Mouse (Mus musculus): ENCODE measurements around the gene E2f1. TPM values are rescaled to one million over a fixed set of nuclear protein-coding genes. Genes with fewer than 3 reads are reported as not detected.

E2f1 gene
- polyA plus RNA-seq, 1 experiment: 6.4 TPM

DNA sequence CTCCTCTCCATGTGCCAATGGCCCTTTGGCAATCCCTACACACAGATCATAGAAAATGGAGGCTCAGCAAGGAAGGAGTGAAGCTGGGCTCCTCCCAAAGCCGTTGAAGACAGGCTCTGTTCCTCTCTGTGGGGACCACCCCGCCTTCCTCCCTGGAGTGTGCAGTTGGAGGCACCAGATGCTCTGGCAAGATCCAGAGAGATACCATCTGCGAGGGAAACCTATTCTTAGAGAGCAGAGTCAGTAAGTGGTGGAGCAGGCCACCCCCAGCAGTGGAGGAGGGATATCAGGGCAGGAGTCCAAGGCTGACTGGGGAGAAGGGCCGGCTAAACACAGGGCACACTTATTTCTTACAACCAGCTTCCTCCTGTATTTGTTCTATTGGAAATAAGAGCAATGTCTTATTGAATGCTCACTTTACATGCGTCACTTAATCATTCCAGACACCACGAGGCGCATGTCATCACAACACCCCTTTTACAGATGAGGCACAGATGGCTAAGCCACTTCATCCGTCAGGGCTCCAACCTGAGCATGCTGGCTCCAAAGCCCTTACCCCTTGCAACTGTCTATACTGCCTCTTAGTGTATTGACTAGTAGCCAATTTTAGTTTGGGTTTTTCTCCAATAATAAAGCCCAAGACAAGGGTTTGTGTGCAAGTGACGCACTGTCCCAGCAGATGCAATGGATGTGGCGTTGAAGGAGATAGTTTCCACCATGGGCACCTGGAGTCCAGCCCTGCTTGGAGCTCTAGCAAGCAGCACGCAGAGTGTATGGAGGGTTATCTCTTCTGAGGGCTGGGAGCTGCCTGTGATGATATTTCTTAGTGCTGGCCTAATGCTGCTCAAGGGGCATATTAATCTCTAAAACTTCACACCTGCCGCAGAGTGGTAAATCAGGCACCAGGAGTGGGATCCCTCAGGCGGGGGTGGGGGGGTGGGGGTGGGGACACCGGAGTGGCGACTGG lies 14.5 kb upstream of the E2f1 start:
- no peak for DNase-seq (ENCODE audit: low read depth)

DNA sequence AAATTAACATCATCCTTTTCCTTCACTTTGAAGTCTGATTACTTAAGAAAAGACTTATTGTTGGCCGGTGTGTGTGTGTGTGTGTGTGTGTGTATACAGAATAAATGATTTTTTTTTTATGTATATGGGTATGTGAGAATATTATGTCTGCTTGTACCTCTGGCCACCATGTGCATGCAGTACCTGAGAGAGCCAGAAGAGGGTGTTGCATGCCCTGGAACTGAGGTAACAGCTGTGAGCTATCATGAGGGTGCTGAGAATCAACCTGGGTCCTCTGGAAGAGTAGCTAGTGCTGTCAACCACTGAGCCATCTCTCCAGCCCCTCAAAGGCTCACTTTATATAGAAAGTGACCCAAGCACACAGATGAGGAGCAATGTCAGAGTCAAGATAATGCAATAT lies 11.7 kb upstream of the E2f1 start:
- DNase-seq (ENCODE audit: low read depth): no peak

DNA sequence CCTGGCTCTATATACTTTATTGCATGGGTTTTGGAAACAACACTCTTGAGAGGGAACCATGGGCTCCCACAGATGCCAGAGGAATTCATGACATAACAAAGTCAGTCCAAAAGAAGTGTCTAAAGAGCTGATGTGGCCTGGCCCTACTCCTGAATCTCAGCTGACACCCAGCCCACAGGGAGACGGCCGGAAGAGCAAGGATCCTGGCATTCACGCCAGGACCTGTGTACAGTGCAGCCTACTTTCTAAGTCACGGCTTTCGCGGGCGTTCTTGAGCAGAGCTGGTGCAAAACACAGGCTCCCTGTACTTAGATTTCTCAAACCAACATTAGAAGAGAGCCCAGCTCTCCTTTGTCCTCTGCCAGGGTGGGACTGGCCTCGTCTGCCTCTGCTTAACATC lies 10.9 kb upstream of the E2f1 start:
- DNase-seq (ENCODE audit: low read depth): no peak

DNA sequence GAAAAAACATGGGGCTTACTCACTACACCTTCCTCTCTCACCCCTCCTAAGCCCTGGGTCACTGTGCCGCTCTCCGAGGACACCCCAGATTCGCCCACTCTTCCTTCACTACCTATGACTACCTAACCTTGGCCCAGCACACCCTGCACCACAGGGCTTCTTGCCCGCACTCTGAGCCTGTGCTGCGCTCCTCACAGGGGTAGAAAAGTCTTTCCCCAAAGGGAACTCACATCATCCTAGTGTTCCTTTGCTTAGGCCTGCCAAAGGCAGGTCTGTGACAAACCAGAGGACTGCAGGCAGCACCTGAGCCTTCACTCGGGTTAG lies 8.0 kb upstream of the E2f1 start:
- no peak for DNase-seq (ENCODE audit: low read depth)

DNA sequence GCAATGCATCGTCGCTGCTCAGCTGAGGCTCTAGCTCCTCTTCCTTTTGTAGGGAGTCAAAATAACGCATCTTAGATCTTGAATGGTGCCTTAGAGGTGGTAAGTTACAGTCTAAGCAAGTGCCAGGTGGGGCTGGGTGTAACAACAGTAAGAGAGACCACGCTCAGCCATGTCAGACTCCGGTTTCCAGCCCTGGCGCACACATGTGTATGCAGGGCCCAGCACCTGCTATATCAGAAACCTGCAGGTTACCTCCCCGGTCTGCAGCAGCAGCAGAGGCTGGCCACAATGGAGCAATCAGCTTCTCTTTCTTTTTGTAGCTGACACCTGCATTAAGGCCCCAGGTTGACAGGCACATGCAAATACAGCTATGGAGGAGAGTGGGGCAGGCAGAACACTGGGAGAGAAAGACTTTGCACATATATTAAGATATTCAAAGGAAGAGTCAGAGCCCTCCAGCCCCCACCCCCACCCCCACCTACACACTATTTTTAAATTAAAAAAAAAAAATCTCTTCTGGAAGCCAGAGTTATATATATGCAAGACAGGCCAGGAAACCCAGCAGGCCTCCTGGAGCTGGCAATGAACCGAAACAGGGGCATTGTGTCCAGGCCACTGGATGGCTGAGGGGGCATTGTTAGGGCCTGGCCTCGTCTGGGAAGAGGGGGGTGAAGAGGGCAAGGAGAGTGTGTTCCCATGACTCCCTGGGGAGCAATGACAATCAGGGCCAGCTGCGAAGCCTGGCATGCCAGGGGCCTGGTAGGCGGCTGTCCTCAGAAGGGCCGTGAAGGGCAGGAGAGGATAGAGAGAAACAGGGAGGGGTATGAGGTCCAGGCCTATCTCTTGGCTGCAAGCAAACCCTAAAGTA lies 7.4 kb upstream of the E2f1 start:
- no peak for DNase-seq (ENCODE audit: low read depth)

DNA sequence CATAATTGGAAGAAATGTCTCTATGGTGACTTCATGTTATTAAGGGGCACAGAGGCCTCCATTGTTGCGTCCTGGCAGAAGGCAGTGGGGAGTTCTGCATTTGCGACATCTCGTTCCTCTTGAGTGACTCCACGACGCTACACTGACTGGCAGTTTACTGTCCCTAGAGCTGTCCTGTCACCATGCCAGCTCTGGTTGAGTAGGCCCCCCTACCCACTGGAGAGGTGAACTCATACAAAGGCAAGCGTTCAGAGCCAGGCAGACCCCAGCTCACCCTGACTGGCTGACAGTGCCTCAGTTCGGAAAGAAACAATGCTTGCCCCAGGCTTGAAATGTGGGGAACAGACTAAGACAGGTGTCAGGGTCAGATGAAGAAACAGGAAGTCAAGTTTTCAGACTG lies 4.6 kb upstream of the E2f1 start:
- DNase-seq (ENCODE audit: low read depth): no peak

DNA sequence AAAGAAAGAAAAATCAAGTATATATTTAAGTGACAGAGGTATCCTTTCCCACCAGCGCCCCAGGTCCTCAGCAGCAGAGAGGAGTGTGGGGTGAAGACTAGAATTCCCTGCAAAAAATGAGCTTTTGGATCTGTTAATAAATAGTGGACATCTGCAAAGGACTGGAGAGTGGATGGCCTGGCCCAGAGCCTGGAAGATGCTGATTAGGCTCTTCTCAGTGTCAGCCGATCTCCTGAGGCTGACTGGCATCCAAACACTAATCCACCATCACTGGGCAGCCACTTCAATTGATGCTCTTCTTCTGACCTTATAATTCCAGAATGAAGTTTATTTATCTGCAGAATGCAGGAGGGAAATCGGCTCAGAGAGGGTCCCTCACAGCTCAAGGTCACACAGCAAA lies 3.3 kb upstream of the E2f1 start:
- DNase-seq (ENCODE audit: low read depth): no peak

DNA sequence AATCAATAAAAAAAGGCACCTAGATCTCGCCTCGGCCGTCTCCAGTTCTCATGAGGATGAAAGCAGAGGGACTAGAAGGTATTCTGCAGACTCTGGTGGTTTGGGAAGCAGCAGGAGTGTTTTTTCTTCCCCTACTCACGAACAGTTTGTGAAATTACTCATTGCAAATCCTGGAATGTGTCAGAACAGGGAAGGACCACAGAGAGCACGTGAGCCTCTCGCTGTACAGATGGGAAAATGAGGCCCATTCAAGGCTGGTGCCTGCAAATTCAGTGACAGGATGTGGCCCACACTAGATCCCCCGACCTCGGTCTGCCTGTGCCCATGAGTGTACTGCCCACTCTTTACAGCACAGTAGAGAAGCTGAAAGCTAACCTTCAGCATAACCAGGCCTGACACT lies 2.3 kb upstream of the E2f1 start:
- DNase-seq (ENCODE audit: low read depth): no peak

DNA sequence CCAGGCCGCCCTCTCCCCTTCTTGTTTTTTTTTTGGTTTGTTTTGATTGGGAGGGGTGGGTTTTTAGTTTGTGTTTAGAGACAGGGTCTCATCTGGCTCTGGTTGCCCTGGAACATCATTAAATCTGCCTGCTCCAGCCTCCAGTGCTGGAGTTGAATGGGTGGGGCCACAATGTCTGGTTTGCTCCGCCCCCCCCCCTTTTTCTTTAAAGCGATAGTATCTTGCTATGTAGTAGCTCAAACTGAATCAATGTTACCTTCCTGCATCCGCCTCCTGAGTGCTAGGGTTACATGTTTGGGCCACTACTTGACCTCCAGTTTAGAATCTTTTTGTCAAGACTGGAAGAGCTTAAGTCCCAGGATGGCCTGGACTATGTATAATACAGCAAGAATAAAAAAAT lies 1.6 kb upstream of the E2f1 start:
- no peak for DNase-seq (ENCODE audit: low read depth)

DNA sequence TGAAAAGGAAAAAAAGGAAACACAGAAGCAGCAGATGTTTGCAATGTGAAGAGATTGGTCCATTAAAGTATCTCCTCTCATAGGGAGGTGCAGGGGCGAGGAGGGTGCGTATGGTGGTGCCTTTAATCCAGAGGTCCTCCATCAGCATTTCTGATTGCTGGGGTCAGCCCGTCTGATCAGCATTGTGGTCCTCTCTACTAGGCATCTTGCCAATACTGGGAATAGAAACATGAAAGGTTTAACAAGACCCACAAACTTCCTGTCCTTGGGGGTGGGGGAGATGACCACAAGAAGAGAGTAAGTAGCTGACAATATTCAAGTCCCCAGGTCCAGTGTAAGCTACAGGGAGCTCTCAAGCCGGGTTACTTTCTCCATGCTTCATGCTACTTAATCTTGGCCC lies 974 bp upstream of the E2f1 start:
- no peak for DNase-seq (ENCODE audit: low read depth)

DNA sequence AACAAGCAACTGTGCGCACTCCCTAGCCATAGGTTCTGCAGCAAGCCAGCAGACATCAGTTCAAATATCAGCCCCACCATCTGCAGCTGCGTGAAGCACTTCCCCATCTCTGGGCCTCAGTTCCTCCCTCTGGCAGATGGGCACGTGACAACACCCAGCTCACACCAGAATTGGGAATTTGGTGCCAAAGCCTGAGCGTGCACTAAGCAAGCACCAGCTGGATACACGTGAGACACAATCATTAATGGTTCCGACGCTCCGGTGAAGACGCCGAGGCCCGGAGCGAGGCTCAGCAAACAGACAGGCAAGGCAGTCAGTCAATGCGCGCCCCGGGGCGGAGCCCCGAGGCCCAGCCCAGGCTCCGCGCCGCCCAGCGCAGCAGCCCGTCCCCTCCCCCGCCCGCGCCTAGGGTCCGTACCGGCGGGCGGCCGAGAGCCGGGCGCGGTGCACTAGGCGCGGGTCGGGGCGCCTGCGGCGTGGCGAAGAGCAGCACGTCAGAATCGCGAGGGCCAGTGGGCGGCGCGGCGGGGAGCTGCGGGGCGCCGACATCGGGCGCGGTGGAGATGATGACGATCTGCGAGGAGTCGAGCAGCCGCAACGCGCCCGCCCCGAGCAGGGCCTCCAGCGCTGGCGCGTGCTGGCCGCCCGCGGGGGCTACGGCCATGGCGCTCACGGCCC lies 482 bp downstream of the E2f1 start:
- DNase-seq (ENCODE audit: low read depth): no peak

DNA sequence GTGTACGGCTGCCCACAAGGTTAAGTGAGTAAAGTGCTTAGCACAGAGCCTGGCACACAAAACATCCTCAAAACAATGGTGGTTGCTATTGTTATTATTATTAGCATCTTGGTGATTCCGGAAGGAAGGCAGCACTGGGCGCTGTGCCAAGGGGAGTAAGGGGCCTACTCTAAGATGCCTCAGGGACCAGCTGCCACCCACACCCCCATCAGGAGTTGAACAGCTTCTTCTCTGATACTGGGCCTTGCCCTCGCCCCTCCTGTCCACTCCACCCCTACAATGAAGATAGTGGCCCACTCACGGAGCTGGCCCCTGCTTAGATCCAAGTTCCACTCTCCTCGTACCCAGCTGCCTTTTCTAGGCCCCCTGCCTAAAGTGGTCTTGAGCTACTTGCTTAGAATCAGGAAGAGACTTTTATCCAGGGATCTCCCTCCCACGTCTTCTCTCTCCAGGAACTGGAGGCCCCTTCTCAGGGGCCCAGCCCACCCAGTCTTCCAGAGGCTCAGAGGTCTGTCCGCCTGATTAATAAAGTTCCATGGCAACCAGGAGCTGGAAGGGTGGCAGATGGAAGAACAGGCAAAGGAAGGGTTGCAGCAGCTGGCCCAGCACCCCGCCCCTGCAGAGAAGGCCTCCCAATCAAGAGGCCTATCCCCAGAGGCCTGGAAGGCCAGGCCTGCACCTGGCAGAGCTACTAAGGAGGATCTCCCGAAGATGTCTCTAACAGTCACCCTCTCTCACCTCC lies 1.2 kb downstream of the E2f1 start:
- DNase-seq (ENCODE audit: low read depth): no peak

DNA sequence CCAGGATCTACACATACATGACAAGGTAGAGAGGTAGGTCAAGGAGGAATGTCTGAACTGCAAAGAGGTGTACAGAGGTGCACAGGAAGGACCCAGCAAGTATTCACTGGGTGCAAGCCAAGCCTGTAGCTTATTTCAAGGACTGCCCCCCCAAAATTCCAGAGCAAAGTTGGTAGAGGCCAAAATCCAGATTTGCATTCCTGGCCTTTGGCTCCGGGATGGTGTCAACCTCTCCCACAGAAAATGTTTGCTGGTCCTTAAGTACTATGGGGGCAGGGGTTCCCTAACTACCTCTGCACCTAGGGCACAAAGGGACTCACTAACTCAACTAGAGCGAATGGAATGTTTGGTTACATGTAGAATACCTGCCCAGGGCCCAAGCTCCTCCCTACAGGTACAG lies 1.9 kb downstream of the E2f1 start:
- no peak for DNase-seq (ENCODE audit: low read depth)

DNA sequence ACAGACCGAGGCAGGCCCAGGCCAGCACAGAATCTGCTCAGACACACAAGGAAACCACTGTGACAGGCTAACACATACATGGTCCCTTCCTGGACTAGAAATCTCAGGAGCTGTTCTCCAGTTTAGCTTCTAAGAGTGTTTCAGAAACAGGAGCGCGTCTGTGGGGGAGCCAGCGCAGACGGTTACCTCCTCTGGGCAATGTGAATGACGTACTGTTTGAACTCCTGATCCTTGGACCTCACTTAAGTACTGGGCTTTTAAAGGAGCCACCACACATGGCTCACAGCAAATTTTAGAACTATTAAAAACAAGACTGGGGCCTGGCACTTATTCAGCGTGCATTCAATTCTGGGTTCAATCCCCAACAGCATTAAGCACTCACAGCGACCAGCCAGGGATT lies 3.1 kb downstream of the E2f1 start:
- DNase-seq (ENCODE audit: low read depth): no peak

DNA sequence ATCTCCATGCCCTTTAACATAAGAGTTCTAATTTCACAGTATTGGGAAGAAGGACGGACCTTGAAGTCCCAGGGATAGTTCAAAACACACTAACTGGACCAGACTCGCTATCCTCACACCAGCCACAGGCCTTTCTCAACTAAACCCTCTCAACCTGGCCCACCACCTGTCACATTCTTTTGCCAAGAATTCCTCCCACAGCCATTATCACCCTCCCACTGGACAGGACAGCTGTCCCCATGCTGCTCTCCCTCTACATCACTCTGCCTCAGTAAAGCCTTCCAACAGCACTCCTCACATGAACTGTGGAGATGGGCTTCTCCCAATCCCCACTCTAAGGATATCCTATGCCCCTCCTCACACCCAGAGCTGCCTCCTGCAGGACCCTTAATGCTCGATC lies 4.1 kb downstream of the E2f1 start:
- DNase-seq (ENCODE audit: low read depth): no peak

DNA sequence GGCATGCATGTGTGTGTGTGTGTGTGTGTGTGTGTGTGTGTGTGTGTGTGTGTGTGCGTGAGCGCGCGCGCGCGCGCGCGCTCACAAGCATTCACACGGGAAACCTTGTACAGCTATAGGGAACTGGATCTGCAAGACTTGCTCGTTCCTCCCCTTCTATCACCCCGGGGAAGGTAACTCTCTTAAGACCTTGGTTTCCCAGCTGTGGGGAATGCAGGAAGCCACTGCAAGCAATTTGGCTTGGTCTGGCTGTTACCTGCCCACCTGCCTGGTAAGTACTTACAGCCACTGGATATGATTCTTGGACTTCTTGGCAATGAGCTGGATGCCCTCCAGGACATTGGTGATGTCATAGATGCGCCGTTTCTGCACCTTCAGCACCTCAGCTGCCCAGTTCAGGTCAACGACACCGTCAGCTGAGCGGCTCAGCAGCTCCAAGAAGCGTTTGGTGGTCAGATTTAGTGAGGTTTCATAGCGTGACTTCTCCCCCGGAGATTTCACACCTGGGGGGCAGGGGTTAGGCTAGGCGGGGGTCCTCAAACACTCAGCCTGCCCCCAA lies 6.0 kb downstream of the E2f1 start:
- DNase-seq (ENCODE audit: low read depth): peak; percentile 56

DNA sequence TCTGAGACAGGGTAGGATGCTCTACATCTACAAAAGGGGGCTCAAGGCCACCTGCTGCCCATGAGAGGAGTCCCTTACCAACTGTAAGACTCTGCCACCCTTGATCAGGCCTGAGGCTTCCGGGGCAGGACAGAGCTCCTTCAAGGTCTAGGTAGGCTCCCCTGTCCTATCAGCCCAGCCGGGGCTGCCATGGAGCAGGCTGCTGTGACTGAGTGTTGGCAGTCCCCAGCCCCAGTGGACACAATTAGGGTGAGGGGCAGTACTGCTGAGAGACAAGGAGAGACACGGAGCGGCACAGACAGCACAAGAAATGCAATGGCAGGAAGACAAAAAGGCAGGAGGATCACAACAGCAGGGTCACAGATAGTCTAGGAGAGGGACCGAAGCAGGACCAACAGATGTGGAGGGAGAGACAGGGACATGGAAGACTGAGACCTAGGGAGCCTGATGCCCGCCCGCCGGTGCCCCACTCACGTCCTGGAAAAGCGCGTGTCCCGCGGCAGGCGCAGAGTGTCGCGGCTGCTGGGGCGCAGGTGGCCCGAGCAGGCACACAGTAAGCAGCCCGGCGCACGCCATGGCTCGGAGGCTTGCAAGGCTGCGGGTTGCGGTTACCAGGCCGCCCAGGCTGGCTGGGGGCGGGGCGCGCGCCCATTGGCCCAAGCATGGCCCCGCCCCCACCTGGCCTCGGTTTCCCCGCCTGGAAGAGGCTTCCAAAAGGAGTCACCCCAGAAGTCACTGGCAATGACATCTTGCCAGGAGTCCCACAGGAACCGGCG lies 11.2 kb downstream of the E2f1 start, which contains the start of gene Necab3:
Gene Necab3 (minus strand): TSS at position 627 of the 776 bp plus-strand sequence.
- DNase-seq (ENCODE audit: low read depth): no peak

DNA sequence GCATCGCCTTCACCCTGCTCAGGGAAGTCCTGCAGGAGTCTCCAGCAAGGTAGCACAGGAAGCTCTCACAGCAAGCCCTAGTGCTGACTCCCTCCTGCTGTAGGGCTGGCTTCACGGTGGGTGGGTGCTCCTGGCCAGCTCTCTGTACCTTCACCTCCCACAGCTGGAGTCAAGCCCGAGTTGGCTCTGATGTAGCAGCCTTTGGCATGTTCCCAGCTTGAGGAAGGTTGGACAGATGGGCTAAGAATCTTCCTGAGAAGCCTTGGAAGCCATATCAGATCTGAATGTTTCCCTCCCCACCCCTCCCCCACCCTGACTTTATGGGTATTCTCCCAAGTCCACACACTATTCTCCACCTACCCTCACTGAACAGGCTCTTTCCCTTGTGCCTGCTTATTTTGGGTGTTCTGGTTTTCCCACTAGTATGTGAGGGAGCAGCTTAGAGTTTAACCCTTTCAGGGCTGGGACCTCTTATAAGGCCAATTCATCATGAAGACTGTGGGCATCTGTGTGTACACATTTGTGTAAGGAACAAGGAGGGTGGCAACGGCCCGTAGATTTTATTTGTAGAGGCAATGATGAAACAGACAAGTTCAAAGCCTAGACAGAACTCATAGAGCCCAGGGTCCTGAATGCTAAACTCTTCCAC lies 12.4 kb downstream of the E2f1 start:
- DNase-seq (ENCODE audit: low read depth): no peak

DNA sequence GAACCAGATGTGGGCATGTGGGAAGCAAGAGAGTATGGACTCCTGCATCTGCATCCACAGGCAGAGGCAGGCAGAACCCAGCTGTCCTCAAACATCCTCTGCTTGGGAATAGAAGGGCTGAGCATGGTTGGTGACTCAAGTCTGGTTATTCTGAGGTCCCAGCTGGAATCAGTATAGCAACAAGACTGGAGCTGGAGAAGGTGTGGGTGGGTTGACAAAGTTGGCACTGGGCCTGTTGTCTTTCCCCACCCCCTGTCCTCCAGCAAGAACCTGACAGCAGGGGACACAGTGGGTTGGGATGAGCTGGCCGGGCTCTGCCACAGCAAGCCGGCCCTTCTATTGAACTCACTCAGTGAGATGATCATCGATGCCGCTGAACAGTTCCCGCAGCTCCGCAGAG lies 14.5 kb downstream of the E2f1 start:
- DNase-seq (ENCODE audit: low read depth): no peak

DNA sequence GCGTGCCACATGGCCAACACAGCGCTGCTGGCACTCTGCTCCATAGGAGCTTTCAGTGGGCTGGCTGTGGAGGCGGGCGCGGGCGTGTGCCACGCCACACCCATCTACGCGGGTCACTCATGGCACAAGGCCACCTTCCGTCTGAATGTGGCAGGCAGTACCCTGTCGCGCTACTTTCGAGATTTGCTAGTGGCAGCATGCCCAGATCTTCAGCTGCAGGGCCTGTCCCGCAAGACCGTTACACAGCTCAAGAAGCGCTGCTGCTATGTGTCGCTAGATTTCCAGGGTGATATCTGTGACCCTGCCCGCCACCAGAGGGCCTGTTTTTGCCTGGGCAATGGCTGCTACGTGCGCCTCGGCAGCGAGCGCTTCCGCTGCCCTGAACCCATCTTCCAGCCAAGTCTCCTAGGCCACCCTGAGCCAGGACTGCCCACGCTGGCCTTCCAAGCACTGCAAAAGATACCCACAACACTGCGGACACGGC lies 17.2 kb downstream of the E2f1 start:
- DNase-seq (ENCODE audit: low read depth): no peak

All from gonadal fat pad, adult 2 months (tissue).